Mouse (Mus musculus) induced T-regulatory cell, adult 2 months (primary cell): ENCODE measurements around the gene Samd4b.

Experiments used
- DNase-seq: peaks from one replicate; pipeline ENCODE4 v3.0.0-alpha.2; 2012; ENCODE audit warnings: low read depth

Gene Samd4b

GRCm38 (mm10) chr7:28495426-28495825 lies 102.5 kb downstream of the Samd4b start:
- no peak for DNase-seq

- DNase-seq = no peak
Measured at GRCm38 (mm10) chr7:28492310-28492709, 105.6 kb downstream of the Samd4b start.

GRCm38 (mm10) chr7:28490903-28491302 lies 107.0 kb downstream of the Samd4b start:
- peak; percentile 23 for DNase-seq

GRCm38 (mm10) chr7:28490410-28490809 lies 107.5 kb downstream of the Samd4b start:
- peak; percentile 81 for DNase-seq

- DNase-seq = no peak
Measured at GRCm38 (mm10) chr7:28488030-28488491, 109.9 kb downstream of the Samd4b start.

- no peak for DNase-seq
Measured at GRCm38 (mm10) chr7:28484192-28484591, 113.8 kb downstream of the Samd4b start.

- no peak for DNase-seq
Measured at GRCm38 (mm10) chr7:28482854-28483253, 115.1 kb downstream of the Samd4b start.

- DNase-seq = no peak
Measured at GRCm38 (mm10) chr7:28478854-28479253, 119.1 kb downstream of the Samd4b start.

- DNase-seq = no peak
Measured at GRCm38 (mm10) chr7:28477363-28477762, 120.6 kb downstream of the Samd4b start.

GRCm38 (mm10) chr7:28476191-28476590 lies 121.8 kb downstream of the Samd4b start:
- DNase-seq = no peak

- DNase-seq = peak; percentile 64
Measured at GRCm38 (mm10) chr7:28467213-28467751, 130.7 kb downstream of the Samd4b start.

- no peak for DNase-seq
Measured at GRCm38 (mm10) chr7:28466721-28467212, 131.2 kb downstream of the Samd4b start.

- DNase-seq = no peak
Measured at GRCm38 (mm10) chr7:28464416-28465212, 133.3 kb downstream of the Samd4b start.

GRCm38 (mm10) chr7:28462769-28463168 lies 135.2 kb downstream of the Samd4b start:
- DNase-seq = no peak

GRCm38 (mm10) chr7:28460361-28460760 lies 137.6 kb downstream of the Samd4b start:
- DNase-seq = no peak

GRCm38 (mm10) chr7:28452361-28453005 lies 145.5 kb downstream of the Samd4b start:
- no peak for DNase-seq

GRCm38 (mm10) chr7:28451531-28452360 lies 146.2 kb downstream of the Samd4b start, which contains the start of gene Lrfn1:
Gene Lrfn1 (plus strand): TSS chr7:28451980.
- DNase-seq = peak; percentile 54

- no peak for DNase-seq
Measured at GRCm38 (mm10) chr7:28447865-28448820, 149.8 kb downstream of the Samd4b start.

- DNase-seq = peak; percentile 23
Measured at GRCm38 (mm10) chr7:28447101-28447830, 150.7 kb downstream of the Samd4b start.

GRCm38 (mm10) chr7:28446446-28446845 lies 151.5 kb downstream of the Samd4b start:
- DNase-seq = peak; percentile 86
